Mouse (Mus musculus) skeletal muscle tissue, adult 2 months (tissue): ENCODE results near the gene Olfr484.
"Not testable (repeated sequence)": the region's sequence is repeated elsewhere in the genome, so short reads cannot be mapped to it uniquely, and the experiment has no call there.

ENCODE experiments used
- DNase-seq: peaks from one replicate; pipeline ENCODE4 v3.0.0-alpha.2; 2012; ENCODE audit warnings: low read depth, low spot score

Olfr484 gene

GRCm38 (mm10) chr7:108127349-108127748, at the start of gene Olfr484:
Olfr484 (minus strand) TSS chr7:108127449.
- no peak for DNase-seq

- not testable (repeated sequence) for DNase-seq
Measured at GRCm38 (mm10) chr7:108172642-108173041, 45.4 kb upstream of the Olfr484 start, which contains the start of gene Olfr486. Olfr486 (minus strand) TSS chr7:108172742.

- no peak for DNase-seq
Measured at GRCm38 (mm10) chr7:108159771-108160170, 32.5 kb upstream of the Olfr484 start, which contains the start of gene Olfr485. Olfr485 (minus strand) TSS chr7:108159871.

GRCm38 (mm10) chr7:108121416-108121815, 5.8 kb downstream of the Olfr484 start:
- DNase-seq, result no peak

- DNase-seq, result no peak
Measured at GRCm38 (mm10) chr7:108120681-108121080, 6.6 kb downstream of the Olfr484 start.

GRCm38 (mm10) chr7:108100549-108100948, 26.7 kb downstream of the Olfr484 start, which contains the start of gene Olfr483:
Olfr483 (plus strand) TSS chr7:108100849.
- DNase-seq, result no peak

- no peak for DNase-seq
Measured at GRCm38 (mm10) chr7:108097486-108097885, 29.8 kb downstream of the Olfr484 start, which contains the start of gene Olfr482. Olfr482 (minus strand) TSS chr7:108097586.

- DNase-seq, result no peak
Measured at GRCm38 (mm10) chr7:108079555-108079954, 47.7 kb downstream of the Olfr484 start, which contains the start of gene Olfr481. Olfr481 (plus strand) TSS chr7:108079855.
